Mouse (Mus musculus) left cerebral cortex, adult 2 months (tissue): ENCODE measurements at regions not wholly inside any gene's neighbourhood (a gene's known extent, or its start where the extent isn't known, plus 50 kb on each side); places are given as distances from the start of the nearest gene placed in this dataset.

Experiments
- DNase-seq, 2 experiments: peaks; one replicate each; pipeline ENCODE4 v3.0.0; 2021 to 2022; ENCODE audit warnings: low spot score in 2 of 2, mixed read lengths in 1 of 2; ENCODE audit errors: extremely low spot score in 1 of 2
- H3K27ac ChIP-seq: fragments of 200-600 bp; 2 replicates; pipeline ENCODE4 v1.8.1; 2022
- H3K4me3 ChIP-seq: fragments of 200-600 bp; 2 replicates; pipeline ENCODE4 v1.8.1; 2022
- CTCF ChIP-seq: fragments of 200-600 bp; IDR thresholded peaks from 2 replicates; pipeline ENCODE4 v1.8.1; 2022; ENCODE audit warnings: antibody characterized with exemption, mild to moderate bottlenecking, moderate library complexity
- intact Hi-C: fragments of 180-260 bp; cut with DNase I; formaldehyde crosslinking; loops from one replicate; pipeline ENCODE4 v1.15.1; 2025

GRCm38 (mm10) chr4:75535067-75535466 is 257.0 kb upstream of the Dmac1 start:
- intact Hi-C loops: no loop called here
- TF ChIP-seq CTCF: no peak
- no peak for DNase-seq
- Histone ChIP-seq H3K4me3 (no peak overlapping the region), H3K27ac (no peak overlapping the region)

- no peak for DNase-seq
Observed at GRCm38 (mm10) chr4:75529607-75530006, 251.5 kb upstream of the Dmac1 start.

GRCm38 (mm10) chr4:75517459-75518158 is 239.5 kb upstream of the Dmac1 start:
- no peak for DNase-seq
- no peak for TF ChIP-seq CTCF
- no peak overlapping the region for H3K27ac ChIP-seq
- intact Hi-C loops: no loop called here
- H3K4me3 ChIP-seq: no peak overlapping the region

More at GRCm38 (mm10) chr4:75529607-75530006, 251.5 kb upstream of the Dmac1 start:
- intact Hi-C loops: no loop called here
- no peak overlapping the region for H3K4me3 ChIP-seq
- no peak overlapping the region for H3K27ac ChIP-seq
- TF ChIP-seq CTCF: no peak
